Mouse (Mus musculus): ENCODE results near the gene Pfkm.

Pfkm gene

GRCm38 (mm10) chr15:98142515-98142914, 50.1 kb downstream of the Pfkm start:
- DNase-seq: no peak

GRCm38 (mm10) chr15:98144861-98145507, 52.6 kb downstream of the Pfkm start:
- DNase-seq: peak; percentile 47

- DNase-seq: peak; percentile 96
These were observed 53.3 kb downstream of the Pfkm start for GRCm38 (mm10) chr15:98145559-98146181.

GRCm38 (mm10) chr15:98148356-98148755, 56.0 kb downstream of the Pfkm start:
- no peak for DNase-seq

GRCm38 (mm10) chr15:98149166-98149602, 56.8 kb downstream of the Pfkm start:
- DNase-seq: no peak

GRCm38 (mm10) chr15:98152916-98153315, 60.5 kb downstream of the Pfkm start:
- no peak for DNase-seq

GRCm38 (mm10) chr15:98153625-98154024, 61.2 kb downstream of the Pfkm start:
- peak; percentile 87 for DNase-seq

- no peak for DNase-seq
These were observed 61.8 kb downstream of the Pfkm start for GRCm38 (mm10) chr15:98154146-98154545.

GRCm38 (mm10) chr15:98154631-98155030, 62.2 kb downstream of the Pfkm start:
- no peak for DNase-seq

- DNase-seq: no peak
These were observed 62.9 kb downstream of the Pfkm start for GRCm38 (mm10) chr15:98155272-98155671.

- DNase-seq: no peak
These were observed 63.6 kb downstream of the Pfkm start for GRCm38 (mm10) chr15:98155944-98156343.

- DNase-seq: no peak
These were observed 64.9 kb downstream of the Pfkm start for GRCm38 (mm10) chr15:98157253-98157652.

GRCm38 (mm10) chr15:98161026-98161805, 68.8 kb downstream of the Pfkm start:
- DNase-seq: no peak

- no peak for DNase-seq
These were observed 70.2 kb downstream of the Pfkm start for GRCm38 (mm10) chr15:98162561-98162960.

GRCm38 (mm10) chr15:98165525-98165924, 73.1 kb downstream of the Pfkm start, which contains the start of gene Asb8:
TSS of gene Asb8 (minus strand) at chr15:98165625.
- DNase-seq: no peak

GRCm38 (mm10) chr15:98166963-98167644, 74.7 kb downstream of the Pfkm start, which contains the start of gene Ccdc184:
TSS of gene Ccdc184 (plus strand) at chr15:98167158.
- peak; percentile 28 for DNase-seq

GRCm38 (mm10) chr15:98167645-98168621, 75.5 kb downstream of the Pfkm start:
- DNase-seq: peak; percentile 98

GRCm38 (mm10) chr15:98168622-98169004, 76.2 kb downstream of the Pfkm start:
- DNase-seq: no peak

- DNase-seq: peak; percentile 40
These were observed 78.0 kb downstream of the Pfkm start for GRCm38 (mm10) chr15:98170365-98170764.

- DNase-seq: no peak
These were observed 78.5 kb downstream of the Pfkm start for GRCm38 (mm10) chr15:98170917-98171316.

GRCm38 (mm10) chr15:98172113-98172512, 79.7 kb downstream of the Pfkm start:
- DNase-seq: no peak

- peak; percentile 74 for DNase-seq
These were observed 81.4 kb downstream of the Pfkm start for GRCm38 (mm10) chr15:98173821-98174220.

Data from embryo, embryonic 11 days (tissue).